Mouse (Mus musculus): Measurements from ENCODE around the gene Peg3.
"Not testable (repeated sequence)": the region's sequence is repeated elsewhere in the genome, so short reads cannot be mapped to it uniquely, and the experiment has no call there.

Peg3 gene

DNA sequence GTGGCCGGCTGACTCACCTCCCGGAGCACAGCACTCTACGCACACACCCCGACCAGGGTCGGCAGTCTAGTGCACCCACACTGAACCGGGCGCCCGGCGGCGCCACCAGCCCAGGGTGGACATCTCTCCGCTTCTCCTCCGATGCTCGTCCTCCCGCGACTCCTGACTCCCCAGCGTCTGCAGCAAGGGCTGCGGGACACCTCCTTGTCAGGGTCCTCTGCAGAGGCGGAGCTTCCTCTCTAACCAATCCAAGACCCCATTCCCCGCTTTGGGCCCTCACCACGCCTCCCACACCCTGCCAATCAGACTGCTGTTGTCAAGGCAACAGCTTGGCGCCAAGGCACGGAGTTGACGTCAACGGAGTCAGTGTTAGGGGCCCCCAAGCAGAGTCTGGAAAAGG lies at the start of gene Peg3, which contains the start of gene Usp29:
TSS of gene Peg3 (minus strand) at position 191 of the 400 bp plus-strand sequence.
TSS of gene Usp29 (plus strand) at position 338 of the 400 bp plus-strand sequence.
- in situ Hi-C loops (cut with MboI; ENCODE audit: low sequenced_read_pairs): no loop called here

DNA sequence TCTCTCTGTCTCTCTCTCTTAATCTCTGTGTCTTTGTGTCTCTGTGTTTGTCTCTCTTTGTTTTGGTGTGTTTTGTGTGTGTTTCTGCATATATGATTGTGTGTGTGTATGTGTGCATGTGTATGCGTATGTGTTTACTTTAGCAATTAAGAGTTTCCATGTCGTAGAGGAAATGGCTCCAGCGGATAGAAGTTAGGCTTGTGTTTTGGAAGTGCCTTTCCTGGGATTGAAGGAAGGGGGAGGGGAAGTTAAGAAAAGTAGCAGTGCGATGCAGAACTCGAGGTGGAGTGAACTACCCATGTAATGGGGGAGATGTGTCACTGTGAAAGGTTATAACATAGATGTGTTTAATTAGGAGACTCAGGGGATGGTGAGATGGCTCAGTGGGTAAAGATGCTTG lies 48.9 kb upstream of the Peg3 start:
- in situ Hi-C loops (cut with MboI; ENCODE audit: low sequenced_read_pairs): no loop called here

DNA sequence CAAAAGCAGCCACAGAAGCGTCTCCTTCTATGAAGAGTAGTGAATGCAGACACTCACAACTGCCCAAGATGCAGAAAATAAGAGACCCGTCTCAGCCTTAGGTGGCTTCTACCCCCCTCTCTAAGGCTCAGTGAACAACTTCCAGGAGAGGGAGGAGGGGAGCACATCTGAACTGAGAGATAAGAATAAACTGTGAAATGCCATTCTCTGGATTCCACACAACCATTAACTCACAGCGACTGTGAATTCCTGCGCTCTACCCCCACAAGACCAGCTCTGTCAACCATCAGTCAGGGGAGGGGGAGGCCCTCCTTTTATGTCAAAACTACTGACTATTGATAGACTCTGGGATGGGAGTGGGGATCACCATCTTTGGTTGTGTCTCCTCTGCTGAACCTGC lies 47.5 kb upstream of the Peg3 start:
- in situ Hi-C loops (cut with MboI; ENCODE audit: low sequenced_read_pairs): no loop called here

DNA sequence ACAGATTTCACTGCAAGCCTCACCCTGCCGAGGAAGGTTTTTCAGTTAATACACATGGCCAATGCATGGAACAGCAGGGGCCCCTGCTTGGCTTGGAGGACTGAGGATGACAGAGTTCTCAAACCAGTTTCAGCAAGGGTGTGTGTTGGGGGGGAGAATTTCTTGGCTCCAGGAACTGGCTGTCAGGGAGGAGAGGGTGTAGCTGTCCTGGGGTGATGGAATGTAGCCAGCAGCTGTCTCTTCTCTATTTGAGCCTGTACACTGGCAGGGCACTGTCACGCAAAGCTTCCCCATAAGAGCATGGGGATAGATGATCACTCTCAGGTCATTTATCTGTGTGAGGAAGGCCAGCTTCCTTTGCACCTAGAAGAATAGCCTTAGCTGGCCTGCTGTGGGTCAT lies 46.9 kb upstream of the Peg3 start:
- in situ Hi-C loops (cut with MboI; ENCODE audit: low sequenced_read_pairs): no loop called here

DNA sequence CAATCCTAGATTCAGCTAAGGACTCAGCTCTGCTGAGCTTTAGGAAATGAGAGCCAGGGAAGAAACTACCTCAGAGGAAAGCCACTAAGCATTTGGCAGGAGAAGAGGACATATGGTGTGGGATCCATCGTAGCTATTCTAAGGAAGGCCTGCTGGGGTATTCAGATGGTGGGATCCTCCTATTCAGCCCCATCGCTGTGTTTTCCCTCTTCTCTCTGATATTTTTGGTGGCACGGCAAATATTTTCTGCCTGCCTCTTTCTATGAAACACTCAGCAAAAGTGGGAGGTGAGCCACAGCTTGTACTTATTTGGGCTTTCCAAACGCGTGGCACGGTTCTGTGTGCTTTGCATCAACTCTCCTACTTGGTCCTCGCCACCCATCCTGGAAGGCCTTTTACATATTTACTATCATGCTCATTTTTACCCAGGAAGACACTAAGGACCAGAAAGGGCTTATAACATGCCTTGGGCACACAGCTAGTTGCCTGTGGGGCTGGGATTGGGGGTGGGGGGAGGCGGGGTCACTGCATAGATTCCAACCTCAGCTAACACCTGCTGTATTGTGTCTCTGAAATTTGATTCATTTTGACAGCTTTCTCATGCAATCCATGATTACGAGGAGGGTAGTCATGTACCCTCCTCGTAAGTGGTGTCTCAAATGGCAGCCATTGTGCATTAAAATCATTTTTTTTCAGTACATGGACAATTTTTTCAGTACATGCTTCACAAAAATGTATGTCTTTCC lies 46.3 kb upstream of the Peg3 start:
- in situ Hi-C loops (cut with MboI; ENCODE audit: low sequenced_read_pairs): no loop called here

DNA sequence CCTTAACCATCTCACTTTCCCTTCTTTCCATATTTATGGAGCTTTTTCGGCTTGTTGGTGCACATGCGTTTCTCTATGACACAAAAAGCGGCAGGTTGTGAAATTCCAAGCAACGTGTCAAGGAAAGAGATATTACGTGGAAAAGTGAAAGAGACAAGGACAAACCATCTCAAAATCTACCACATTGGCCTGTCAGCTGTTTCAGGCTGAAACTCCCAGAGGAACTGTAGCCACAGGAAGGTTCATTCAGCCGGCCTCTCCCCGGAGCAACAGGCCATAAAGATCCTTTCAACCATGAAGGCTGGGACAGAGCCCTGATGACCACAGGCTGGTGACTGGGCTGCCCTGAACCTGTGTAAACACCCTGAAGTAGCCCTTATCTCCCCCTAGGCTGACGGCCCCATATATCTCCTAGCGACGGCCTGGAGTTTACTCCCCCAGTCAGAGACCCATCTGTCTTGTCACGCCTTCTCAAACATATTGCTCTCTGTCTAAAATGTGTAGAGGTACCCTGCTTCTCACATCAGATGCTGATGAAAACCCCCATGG lies 43.7 kb upstream of the Peg3 start:
- in situ Hi-C loops (cut with MboI; ENCODE audit: low sequenced_read_pairs): not testable (repeated sequence)

DNA sequence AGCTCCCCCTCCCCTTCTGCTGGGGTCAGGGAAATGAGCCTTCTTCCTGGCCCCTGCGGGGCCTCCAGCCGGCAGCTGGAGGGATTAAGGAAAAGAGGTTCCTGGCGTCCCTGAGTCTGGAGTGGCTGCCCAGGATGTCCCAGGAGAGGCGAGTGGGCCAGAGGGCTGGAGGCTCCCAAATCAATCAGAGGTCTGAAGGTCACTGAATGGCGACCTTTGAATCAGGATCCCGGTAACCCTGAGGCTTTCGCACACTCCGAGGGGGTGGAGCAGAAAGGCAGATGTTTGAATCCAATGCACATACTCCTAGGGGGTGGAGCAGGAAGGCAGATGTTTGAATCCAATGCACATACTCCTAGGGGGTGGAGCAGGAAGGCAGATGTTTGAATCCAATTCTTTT lies 40.1 kb upstream of the Peg3 start:
- in situ Hi-C loops (cut with MboI; ENCODE audit: low sequenced_read_pairs): no loop called here

DNA sequence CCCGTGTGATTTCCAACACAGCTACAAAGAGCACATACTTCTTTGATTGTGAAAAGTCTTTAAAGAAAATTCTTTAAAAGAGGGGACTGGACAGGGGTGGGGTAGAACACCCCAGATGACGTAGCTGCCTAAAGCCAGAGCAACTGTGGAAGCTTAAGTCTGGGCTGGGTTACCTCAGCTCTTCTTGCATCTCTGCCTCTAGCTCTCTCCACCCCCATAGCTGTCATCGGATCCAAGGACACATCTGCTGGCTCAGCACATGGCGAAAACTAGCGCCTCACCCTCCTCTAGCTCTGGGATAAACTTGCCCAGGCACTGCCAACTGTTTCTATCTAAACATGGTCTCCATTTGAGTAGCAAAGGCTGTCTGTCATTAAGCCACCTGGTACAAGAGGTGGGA lies 35.0 kb upstream of the Peg3 start:
- in situ Hi-C loops (cut with MboI; ENCODE audit: low sequenced_read_pairs): no loop called here

DNA sequence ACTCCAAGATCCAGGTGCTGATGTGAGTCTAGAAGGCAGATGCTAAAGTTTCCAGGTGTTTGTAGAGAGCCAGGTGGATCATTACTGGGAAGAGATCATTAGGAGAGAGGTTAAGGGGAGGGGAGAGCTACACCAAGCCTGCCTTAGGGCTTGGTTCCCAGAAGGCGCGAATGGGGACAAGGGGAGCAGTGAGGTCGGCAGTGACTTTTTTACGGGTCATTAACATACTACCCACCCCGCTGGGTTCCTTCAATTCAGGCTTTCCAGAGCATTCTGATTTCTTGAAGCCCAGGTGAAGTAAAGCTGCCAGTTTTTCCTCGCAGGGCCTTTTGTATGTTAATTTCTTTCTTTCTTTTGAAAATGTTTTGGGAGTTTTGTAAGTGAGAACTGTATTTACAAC lies 29.9 kb upstream of the Peg3 start:
- in situ Hi-C loops (cut with MboI; ENCODE audit: low sequenced_read_pairs): no loop called here

DNA sequence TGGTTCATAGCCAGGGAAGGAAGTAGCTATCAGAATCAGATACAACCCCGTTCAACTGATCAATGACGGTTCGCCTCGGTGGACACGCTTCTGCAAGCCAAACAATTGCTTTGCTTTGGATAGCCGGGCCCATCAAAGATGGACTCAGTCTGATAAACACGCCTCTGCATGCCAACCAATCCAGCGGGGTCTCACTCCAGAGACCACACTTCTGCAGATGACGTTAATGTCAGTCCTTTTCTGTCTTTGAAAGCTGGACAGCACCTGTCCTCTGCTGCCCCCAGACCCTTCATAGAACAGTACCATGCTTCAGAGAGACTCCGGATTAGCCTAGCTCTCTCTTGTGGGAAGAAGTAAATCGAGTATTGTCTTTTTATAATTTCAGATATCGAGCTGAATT lies 29.5 kb upstream of the Peg3 start:
- in situ Hi-C loops (cut with MboI; ENCODE audit: low sequenced_read_pairs): no loop called here

DNA sequence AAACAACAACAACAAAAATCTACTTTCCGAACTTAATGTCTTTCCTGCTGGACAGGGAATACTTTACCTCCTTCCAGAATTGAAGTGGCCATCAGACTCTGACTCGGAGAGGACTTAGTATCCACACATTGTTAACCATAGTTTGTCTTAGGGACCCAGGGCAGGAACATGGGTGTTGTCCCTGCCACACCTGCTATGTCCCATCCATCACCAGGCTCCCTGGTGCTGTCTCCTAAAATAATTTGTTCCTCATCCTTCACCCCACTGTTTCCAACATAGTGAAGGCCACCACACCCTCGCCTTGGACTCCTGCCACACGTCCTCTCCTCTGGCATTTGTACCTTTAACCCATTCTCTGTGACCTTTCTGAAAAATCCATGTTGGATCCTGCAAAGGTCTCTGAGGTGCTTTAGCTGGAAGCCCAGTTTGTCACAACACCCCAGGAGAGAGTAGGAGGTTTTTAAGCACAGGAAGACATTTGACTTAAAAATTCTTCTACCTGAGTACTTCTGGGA lies 26.6 kb upstream of the Peg3 start:
- in situ Hi-C loops (cut with MboI; ENCODE audit: low sequenced_read_pairs): no loop called here

DNA sequence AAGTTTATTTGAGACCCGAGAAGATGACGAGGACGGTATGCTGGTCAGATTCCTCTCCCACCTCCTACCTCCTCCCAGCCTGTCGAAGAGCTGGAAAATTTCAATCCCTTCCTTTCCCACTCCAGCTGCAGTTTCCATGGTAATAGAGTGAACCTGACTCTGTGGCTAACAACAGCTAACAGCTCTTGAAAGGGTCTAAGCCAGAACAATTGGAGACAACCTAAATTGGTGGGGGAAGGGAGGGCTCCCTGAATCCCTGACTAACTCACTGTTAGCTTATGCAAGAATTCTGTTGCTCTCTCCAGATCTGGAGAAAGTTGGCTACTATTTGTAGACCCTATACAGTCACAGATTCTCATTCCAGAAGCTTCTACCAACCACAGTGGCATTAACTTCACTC lies 23.2 kb upstream of the Peg3 start:
- in situ Hi-C loops (cut with MboI; ENCODE audit: low sequenced_read_pairs): no loop called here

DNA sequence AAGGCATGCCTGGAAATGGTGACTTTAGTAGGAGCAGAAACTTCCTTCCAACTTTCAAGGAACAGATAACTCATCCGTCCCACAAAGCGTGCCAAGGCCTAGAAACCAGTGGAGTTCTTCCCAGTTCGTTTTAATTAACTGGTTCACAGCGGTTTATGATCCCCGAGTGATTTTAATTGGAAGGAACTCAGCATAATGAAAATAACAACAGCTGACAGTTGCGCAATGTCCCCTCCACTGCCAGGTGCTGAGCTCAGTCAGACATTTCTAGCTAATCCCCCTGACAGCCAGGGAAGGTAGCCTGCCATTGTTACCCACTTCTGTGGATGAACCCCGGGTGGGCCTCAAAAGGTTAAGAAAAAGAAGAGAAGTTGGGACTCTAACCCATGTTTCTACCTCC lies 19.0 kb upstream of the Peg3 start:
- in situ Hi-C loops (cut with MboI; ENCODE audit: low sequenced_read_pairs): no loop called here

DNA sequence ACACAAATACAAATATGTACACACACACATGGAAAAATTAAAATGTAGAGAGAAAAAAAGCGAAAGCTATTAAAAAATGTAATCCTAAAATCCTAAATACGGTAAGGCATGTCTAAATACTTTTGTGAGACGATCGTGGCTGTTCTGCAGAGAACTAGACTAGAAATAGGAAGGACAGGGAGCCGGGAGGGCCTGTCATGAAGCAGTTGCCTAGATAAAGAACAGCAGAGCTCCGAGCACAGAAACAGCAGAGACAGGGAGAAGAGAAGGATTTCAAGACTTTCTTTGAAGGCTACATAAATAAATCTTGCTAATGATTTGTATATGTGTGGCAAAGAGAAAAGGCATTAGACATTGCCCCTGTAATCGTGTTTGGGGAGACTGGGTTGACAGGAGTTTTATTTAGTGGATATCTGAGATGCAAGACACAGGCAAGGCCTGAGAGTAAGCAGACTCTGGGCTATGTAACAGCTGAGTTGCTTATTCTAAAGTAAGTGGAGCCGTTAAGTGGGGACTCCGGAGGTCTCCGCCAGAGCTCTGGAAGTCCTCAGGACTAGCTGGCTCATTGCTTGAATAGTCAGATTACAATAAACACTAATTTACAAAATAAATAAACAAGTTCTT lies 14.2 kb upstream of the Peg3 start:
- in situ Hi-C loops (cut with MboI; ENCODE audit: low sequenced_read_pairs): no loop called here

DNA sequence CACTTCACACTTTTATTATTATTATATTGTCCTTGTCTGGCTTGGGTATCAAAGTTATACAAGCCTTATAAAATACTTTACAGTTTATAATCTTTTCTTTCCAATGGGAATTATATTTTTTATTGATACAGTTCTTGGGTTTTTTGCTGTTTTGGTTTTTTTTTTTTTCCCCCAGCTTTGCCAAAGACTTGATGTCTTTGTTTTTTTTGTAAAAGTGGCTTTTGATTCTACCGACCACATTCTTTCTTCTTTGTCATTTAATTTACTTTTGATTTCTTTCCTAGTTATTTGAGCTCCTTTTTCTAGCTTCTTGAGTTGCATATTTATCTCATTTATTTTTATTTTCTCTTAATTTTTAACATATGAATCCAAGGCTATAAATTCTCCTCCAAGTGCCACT lies 5.8 kb upstream of the Peg3 start:
- in situ Hi-C loops (cut with MboI; ENCODE audit: low sequenced_read_pairs): no loop called here

DNA sequence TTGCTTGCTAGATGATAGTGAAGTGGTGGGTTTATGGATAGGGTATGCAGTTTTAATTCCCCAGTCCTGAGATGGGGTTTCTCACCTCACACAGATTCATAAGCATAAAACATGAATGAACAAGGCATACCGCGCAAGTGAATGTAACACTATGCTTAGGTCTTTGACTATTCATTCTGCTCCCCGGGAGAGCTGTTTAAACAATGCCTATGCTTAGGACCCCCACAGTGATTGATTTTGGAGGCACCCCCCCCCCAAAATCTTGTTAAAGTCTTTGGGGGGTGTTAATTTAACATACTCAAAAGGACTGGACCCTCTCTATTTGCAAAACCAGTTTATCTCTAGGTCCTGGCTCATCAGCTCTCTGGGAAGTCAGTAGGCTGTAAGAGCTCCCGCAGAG lies 1.7 kb upstream of the Peg3 start:
- in situ Hi-C loops (cut with MboI; ENCODE audit: low sequenced_read_pairs): no loop called here

DNA sequence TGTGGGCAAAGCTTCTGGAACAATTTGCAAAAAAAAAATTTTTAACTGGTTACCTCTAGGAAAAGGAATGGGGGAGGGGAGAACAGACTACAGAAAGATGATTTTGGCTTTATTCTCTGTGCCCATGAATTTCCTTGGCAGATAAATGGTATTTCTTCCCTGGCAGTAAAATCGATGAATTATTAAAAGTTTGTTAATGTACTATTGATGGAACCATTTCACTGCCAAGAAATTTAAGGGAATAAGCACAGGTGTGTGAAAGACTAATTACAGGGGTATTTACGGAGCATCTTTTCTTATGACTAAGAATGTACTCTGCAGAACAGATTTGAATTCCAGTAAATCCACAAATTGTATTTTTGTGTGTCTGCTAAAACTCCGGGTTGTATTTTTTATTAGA lies 1.1 kb upstream of the Peg3 start:
- in situ Hi-C loops (cut with MboI; ENCODE audit: low sequenced_read_pairs): no loop called here

DNA sequence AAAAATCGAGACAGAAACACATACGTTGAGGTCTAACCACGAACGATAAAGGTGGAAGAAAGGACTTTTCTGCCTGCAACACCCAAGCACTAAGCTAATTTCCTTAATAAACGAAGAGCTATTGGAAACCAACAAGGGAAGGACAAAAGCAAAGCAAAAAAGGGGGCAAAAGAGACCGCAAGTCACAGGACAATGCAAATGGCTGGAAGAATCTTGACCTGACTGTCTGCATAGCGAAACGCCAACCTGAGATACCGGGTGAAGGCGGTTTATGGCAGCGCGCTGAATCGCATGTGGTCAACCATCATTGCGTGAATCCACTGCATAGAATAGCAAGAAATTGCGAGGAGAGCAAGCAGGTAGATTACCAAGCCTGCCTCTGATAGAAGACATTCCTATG lies 570 bp upstream of the Peg3 start:
- in situ Hi-C loops (cut with MboI; ENCODE audit: low sequenced_read_pairs): no loop called here

DNA sequence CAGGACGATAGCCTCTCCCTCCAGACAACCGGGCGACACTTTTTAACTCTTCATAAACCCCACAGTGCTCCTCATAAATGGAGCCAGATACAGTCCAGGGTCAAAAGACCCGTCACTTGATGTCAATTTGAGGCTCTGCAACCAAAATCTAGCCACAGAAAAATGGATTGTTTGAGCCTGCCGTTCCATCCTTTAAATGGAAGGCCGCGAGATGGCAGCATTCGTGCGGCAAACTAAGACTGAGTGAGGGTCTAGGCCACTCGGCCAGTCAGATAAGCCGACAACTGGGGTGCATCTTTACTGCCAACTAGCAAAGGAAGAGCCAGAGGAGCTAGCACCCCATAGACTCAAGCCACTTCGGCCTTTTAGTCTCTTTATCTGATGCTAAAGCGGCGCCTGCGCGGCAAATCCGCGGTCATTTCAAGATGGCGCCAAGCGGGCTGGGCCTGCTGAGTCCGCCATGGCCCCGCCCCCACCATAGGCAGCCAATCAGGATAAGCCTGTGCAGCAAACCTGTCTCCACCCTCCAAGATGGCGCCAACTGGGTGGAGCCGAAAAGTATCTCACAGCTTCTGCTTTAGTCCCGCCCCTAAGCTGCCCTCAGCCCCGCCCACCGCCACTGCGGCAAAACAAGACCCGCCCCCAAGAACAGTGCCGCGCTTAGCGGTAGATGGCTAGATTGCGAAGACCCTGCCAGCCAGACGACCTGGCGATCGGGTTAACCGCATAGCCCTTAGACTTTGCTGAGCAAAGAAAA lies 992 bp downstream of the Peg3 start:
- in situ Hi-C loops (cut with MboI; ENCODE audit: low sequenced_read_pairs): loop anchor here (10.0 kb wide), 1 partner anchor 56 kb away; no protein-coding TSS in a partner anchor

DNA sequence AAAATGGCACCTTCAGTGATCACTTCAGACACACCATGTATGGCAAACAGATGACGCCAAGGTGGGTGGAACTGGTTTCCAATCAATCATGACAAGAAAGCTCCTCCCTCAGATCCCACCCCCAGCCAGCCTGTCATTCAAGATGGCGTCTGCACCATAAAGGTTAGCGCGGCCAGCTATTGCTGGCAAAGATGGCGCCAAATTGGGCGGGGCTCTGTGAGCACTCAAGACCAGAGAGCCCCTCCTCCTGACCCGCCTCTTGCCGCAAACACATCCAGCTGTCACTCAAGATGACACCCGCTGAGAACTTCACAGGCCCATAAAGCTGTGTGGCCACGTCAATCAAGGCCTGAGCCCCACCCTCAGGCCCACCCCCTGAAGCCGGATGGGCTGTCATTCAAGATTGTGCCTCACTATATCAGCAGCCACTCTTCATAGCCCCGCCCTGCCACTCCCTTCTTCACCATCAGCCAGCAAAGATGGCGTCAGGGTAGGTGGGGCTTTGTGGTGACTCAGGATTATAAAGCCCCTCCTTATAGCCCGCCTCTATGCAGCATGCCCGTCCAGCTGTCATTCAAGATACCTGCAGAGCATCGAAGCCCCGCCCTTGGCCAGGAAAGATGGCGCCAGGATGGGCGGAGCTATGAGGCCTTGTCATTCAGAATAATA lies 1.8 kb downstream of the Peg3 start:
- in situ Hi-C loops (cut with MboI; ENCODE audit: low sequenced_read_pairs): loop anchor here (10.0 kb wide), 1 partner anchor 56 kb away; no protein-coding TSS in a partner anchor

All from CH12F3 (cell line).